In the genomic region with DNA sequence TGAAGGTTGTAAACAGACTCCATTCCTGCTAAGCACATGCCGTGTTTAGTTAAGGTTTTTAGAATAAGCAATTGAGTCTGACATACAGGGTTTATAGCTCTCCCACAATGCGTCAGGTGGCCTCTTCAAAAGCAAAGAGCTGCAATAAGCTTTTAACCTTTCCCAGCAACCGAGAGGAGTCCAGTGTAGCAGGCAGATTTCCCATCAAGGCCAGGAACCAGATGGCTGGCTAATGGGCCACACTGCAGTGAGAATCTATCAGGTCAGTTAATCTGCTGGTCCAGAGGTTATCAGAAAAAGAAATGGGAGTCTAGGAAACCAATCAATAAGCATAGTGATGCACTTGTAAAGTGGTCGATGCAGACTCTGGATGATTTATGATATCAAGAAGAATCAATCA, we compare ENCODE assay signal across 20 mouse cellular contexts. TPM values are rescaled to one million over a fixed set of nuclear protein-coding genes. Genes with fewer than 3 reads are reported as not detected.
DNase-seq lines count a peak whose midpoint lies in the region; ATAC-seq and TF ChIP-seq lines count a peak whose summit lies in the region.
"Had no signal": no experiment of that assay in that cellular context is flagged by ENCODE, and none has a peak within 500 bp of the region (broad histone marks: within the 10 kb centered on the region; RNA-seq: fewer than 3 reads in every experiment).

No protein-coding gene starts in this region.

- 57% methylated on average over 4 of the region's 4 CpGs for WGBS in hindbrain, embryonic 14.5 days
- WGBS in hindbrain, postnatal 0 days = 58% methylated on average over 4 of the region's 4 CpGs
- WGBS in midbrain, embryonic 13.5 days = 45% methylated on average over 4 of the region's 4 CpGs
- 47% methylated on average over 4 of the region's 4 CpGs for WGBS in midbrain, embryonic 15.5 days
- WGBS in intestine, postnatal 0 days = 10% methylated on average over 4 of the region's 4 CpGs

- H3K36me3 ChIP-seq in hindbrain, embryonic 14.5 days (replicated peaks; ENCODE audit: control insufficient read depth, insufficient read depth) = no peaks in the 10 kb centered on the region
- no peaks in the 10 kb centered on the region for H3K36me3 ChIP-seq in hindbrain, postnatal 0 days (ENCODE audit: insufficient read depth, low read length)
- no peaks in the 10 kb centered on the region for H3K36me3 ChIP-seq in midbrain, embryonic 13.5 days
- H3K36me3 ChIP-seq in midbrain, embryonic 15.5 days (replicated peaks) = no peaks in the 10 kb centered on the region
- peaks cover 20% of the 10 kb centered on the region; the same call in 1 of the 2 replicates for H3K36me3 ChIP-seq in intestine, postnatal 0 days (ENCODE audit: control insufficient read depth, insufficient read depth)
- H3K36me3 ChIP-seq: kidney, embryonic 15.5 days; stomach, embryonic 15.5 days had no signal

- H3K9me3 ChIP-seq in hindbrain, embryonic 14.5 days (ENCODE audit: control insufficient read depth, low read length) = no peaks in the 10 kb centered on the region
- H3K9me3 ChIP-seq in hindbrain, postnatal 0 days (ENCODE audit: low read length) = no peaks in the 10 kb centered on the region
- no peaks in the 10 kb centered on the region for H3K9me3 ChIP-seq in midbrain, embryonic 13.5 days
- no peaks in the 10 kb centered on the region for H3K9me3 ChIP-seq in midbrain, embryonic 15.5 days
- no peaks in the 10 kb centered on the region for H3K9me3 ChIP-seq in intestine, postnatal 0 days (ENCODE audit: control insufficient read depth)
- H3K9me3 ChIP-seq: kidney, embryonic 15.5 days; stomach, embryonic 15.5 days had no signal

- TF ChIP-seq CTCF in hindbrain, postnatal 0 days (IDR thresholded peaks at IDR 0.05; ENCODE audit: low read depth) = no peak
- TF ChIP-seq CTCF in intestine, postnatal 0 days (IDR thresholded peaks at IDR 0.05; ENCODE audit: low read depth) = no peak

- no peak overlapping the region for H3K4me3 ChIP-seq in hindbrain, embryonic 14.5 days (replicated peaks; ENCODE audit: low read length)
- H3K4me3 ChIP-seq in hindbrain, postnatal 0 days (ENCODE audit: low read length) = no peak overlapping the region
- H3K4me3 ChIP-seq in midbrain, embryonic 13.5 days (replicated peaks) = no peak overlapping the region
- no peak overlapping the region for H3K4me3 ChIP-seq in midbrain, embryonic 15.5 days
- no peak overlapping the region for H3K4me3 ChIP-seq in intestine, postnatal 0 days (ENCODE audit: low read depth, low read length)
- H3K4me3 ChIP-seq: gastrocnemius, adult 2 months; kidney, embryonic 15.5 days; stomach, embryonic 15.5 days had no signal

- ATAC-seq in hindbrain, embryonic 14.5 days (ENCODE audit: low FRiP score) = peak; percentile 8; the same call in 1 of the 2 replicates
- ATAC-seq in hindbrain, postnatal 0 days = no peak
- 0 out of 2 replicates have a peak, but pooled peaks have one; percentile 43 for ATAC-seq in midbrain, embryonic 13.5 days
- ATAC-seq in midbrain, embryonic 15.5 days (replicated peaks) = no peak
- 0 out of 2 replicates have a peak, but pooled peaks have one; percentile 14 for ATAC-seq in intestine, postnatal 0 days
- ATAC-seq: forebrain, postnatal 0 days had no signal

- no peak overlapping the region for H3K9ac ChIP-seq in hindbrain, embryonic 14.5 days
- no peak overlapping the region for H3K9ac ChIP-seq in hindbrain, postnatal 0 days (replicated peaks; ENCODE audit: low read length)
- no peak overlapping the region for H3K9ac ChIP-seq in midbrain, embryonic 13.5 days (replicated peaks)
- no peak overlapping the region for H3K9ac ChIP-seq in midbrain, embryonic 15.5 days
- H3K9ac ChIP-seq in intestine, postnatal 0 days (ENCODE audit: low read depth, low read length) = no peak overlapping the region
- H3K9ac ChIP-seq: forebrain, postnatal 0 days; kidney, embryonic 15.5 days; lung, embryonic 14.5 days; stomach, embryonic 15.5 days had no signal

- H3K4me2 ChIP-seq in hindbrain, embryonic 14.5 days (replicated peaks) = no peak overlapping the region
- no peak overlapping the region for H3K4me2 ChIP-seq in hindbrain, postnatal 0 days (ENCODE audit: low read depth, low read length)
- no peak overlapping the region for H3K4me2 ChIP-seq in midbrain, embryonic 13.5 days (replicated peaks)
- no peak overlapping the region for H3K4me2 ChIP-seq in midbrain, embryonic 15.5 days
- H3K4me2 ChIP-seq in intestine, postnatal 0 days (replicated peaks; ENCODE audit: low read depth) = no peak overlapping the region
- H3K4me2 ChIP-seq: kidney, embryonic 15.5 days; lung, embryonic 14.5 days; stomach, embryonic 15.5 days had no signal

- no peaks in the 10 kb centered on the region for H3K27me3 ChIP-seq in hindbrain, embryonic 14.5 days (ENCODE audit: control insufficient read depth, insufficient read depth, low read length)
- no peaks in the 10 kb centered on the region for H3K27me3 ChIP-seq in hindbrain, postnatal 0 days (ENCODE audit: insufficient read depth, low read length)
- H3K27me3 ChIP-seq in midbrain, embryonic 13.5 days = no peaks in the 10 kb centered on the region
- no peaks in the 10 kb centered on the region for H3K27me3 ChIP-seq in midbrain, embryonic 15.5 days (replicated peaks)
- no peaks in the 10 kb centered on the region for H3K27me3 ChIP-seq in intestine, postnatal 0 days (replicated peaks; ENCODE audit: control insufficient read depth, insufficient read depth, low read length)
- H3K27me3 ChIP-seq: kidney, embryonic 15.5 days; stomach, embryonic 15.5 days had no signal

- H3K27ac ChIP-seq in hindbrain, embryonic 14.5 days = 0 out of 2 replicates have a peak overlapping the region, but pooled peaks have one; percentile 26
- no peak overlapping the region for H3K27ac ChIP-seq in hindbrain, postnatal 0 days
- 0 out of 2 replicates have a peak overlapping the region, but pooled peaks have one; percentile 35 for H3K27ac ChIP-seq in midbrain, embryonic 13.5 days
- no peak overlapping the region for H3K27ac ChIP-seq in midbrain, embryonic 15.5 days
- no peak overlapping the region for H3K27ac ChIP-seq in intestine, postnatal 0 days (ENCODE audit: low read depth, low read length)
- H3K27ac ChIP-seq: gastrocnemius, adult 2 months; kidney, embryonic 15.5 days; stomach, embryonic 15.5 days had no signal

- no peak for DNase-seq in hindbrain, embryonic 14.5 days (ENCODE audit: low spot score)
- no peak for DNase-seq in hindbrain, postnatal 0 days (ENCODE audit: low spot score)
- DNase-seq in right cerebral cortex, postnatal 10 days (ENCODE audit: low spot score in 2 of 2) = no peak
- no peak for DNase-seq in layer of hippocampus, adult 11-12 months (ENCODE audit: low spot score)
- DNase-seq: cerebellum, adult 18-20 months; forebrain, postnatal 0 days; gastrocnemius, adult 2 months; heart, adult 18-20 months; layer of hippocampus, adult 9-11 months; liver; lung, embryonic 14.5 days; midbrain, embryonic 14.5 days; right cerebral cortex, adult 18-20 months; spleen, adult 18-20 months; thymus, postnatal 14 days had no signal

- no peaks in the 10 kb centered on the region for H3K4me1 ChIP-seq in hindbrain, embryonic 14.5 days (replicated peaks; ENCODE audit: control insufficient read depth, insufficient read depth, low read length)
- H3K4me1 ChIP-seq in hindbrain, postnatal 0 days (ENCODE audit: insufficient read depth, low read length) = no peaks in the 10 kb centered on the region
- H3K4me1 ChIP-seq in midbrain, embryonic 13.5 days (replicated peaks) = peaks cover 7% of the 10 kb centered on the region; the same call in 1 of the 2 replicates
- peaks cover 4% of the 10 kb centered on the region; the same call in 1 of the 2 replicates for H3K4me1 ChIP-seq in midbrain, embryonic 15.5 days
- H3K4me1 ChIP-seq in intestine, postnatal 0 days (replicated peaks; ENCODE audit: control insufficient read depth, insufficient read depth, low read length) = peaks cover 7% of the 10 kb centered on the region
- H3K4me1 ChIP-seq: kidney, embryonic 15.5 days; stomach, embryonic 15.5 days had no signal

RNA-seq across cellular contexts. Expression of a gene that starts 9.8 kb away (rescaled TPM):
- 21.5 and 25.5 TPM in 2 replicates for polyA plus RNA-seq in hindbrain, embryonic 14.5 days (2014; fragmentation: Nextera tagmentation; extraction: Ambion mirVana)
- total RNA-seq in hindbrain, postnatal 0 days (2014; rRNA removed) = 7.2 and 15.7 TPM in 2 replicates
- 28.8 and 31.3 TPM in 2 replicates for polyA plus RNA-seq in hindbrain, postnatal 0 days (2015; fragmentation: Nextera tagmentation; extraction: Ambion mirVana)
- polyA plus RNA-seq in midbrain, embryonic 13.5 days (2015; fragmentation: Nextera tagmentation; extraction: Ambion mirVana) = 22.8 and 24.5 TPM in 2 replicates
- polyA plus RNA-seq in midbrain, embryonic 15.5 days (2015; fragmentation: Nextera tagmentation; extraction: Ambion mirVana) = 25.3 and 27.3 TPM in 2 replicates
- 225 and 241 TPM in 2 replicates for polyA plus RNA-seq in intestine, postnatal 0 days (2015; fragmentation: Nextera tagmentation; extraction: Ambion mirVana)

RNA-seq across cellular contexts. Expression of a gene that starts 38.4 kb away (rescaled TPM):
- polyA plus RNA-seq in hindbrain, embryonic 14.5 days (2014; fragmentation: Nextera tagmentation; extraction: Ambion mirVana) = 226 and 246 TPM in 2 replicates
- 138 and 140 TPM in 2 replicates for total RNA-seq in hindbrain, postnatal 0 days (2014; rRNA removed)
- 386 and 401 TPM in 2 replicates for polyA plus RNA-seq in hindbrain, postnatal 0 days (2015; fragmentation: Nextera tagmentation; extraction: Ambion mirVana)
- polyA plus RNA-seq in midbrain, embryonic 13.5 days (2015; fragmentation: Nextera tagmentation; extraction: Ambion mirVana) = 249 and 251 TPM in 2 replicates
- polyA plus RNA-seq in midbrain, embryonic 15.5 days (2015; fragmentation: Nextera tagmentation; extraction: Ambion mirVana) = 320 and 321 TPM in 2 replicates
- polyA plus RNA-seq in intestine, postnatal 0 days (2015; fragmentation: Nextera tagmentation; extraction: Ambion mirVana) = 153 and 156 TPM in 2 replicates

Comparison
In these comparisons a context has a peak if more than half of its experiments do, and no peak if none do; other contexts are left out.
1. ATAC-seq: peak in hindbrain, embryonic 14.5 days (single experiment), midbrain, embryonic 13.5 days (single experiment) and intestine, postnatal 0 days (single experiment); none in hindbrain, postnatal 0 days (single experiment) and midbrain, embryonic 15.5 days (single experiment).
2. H3K27ac ChIP-seq: peak in hindbrain, embryonic 14.5 days (single experiment) and midbrain, embryonic 13.5 days (single experiment); none in hindbrain, postnatal 0 days (single experiment), midbrain, embryonic 15.5 days (single experiment) and intestine, postnatal 0 days (single experiment).